Comparison of ENCODE assay signal across 8 mouse cellular contexts in genomic region chr2:127142577-127143157, GRCm38 (mm10). TPM values are rescaled to one million over a fixed set of nuclear protein-coding genes. Genes with fewer than 3 reads are reported as not detected.
DNase-seq lines count a peak whose midpoint lies in the region; ATAC-seq and TF ChIP-seq lines count a peak whose summit lies in the region.

No protein-coding gene starts in this region.

- H3K4me2 ChIP-seq in lung, postnatal 0 days (replicated peaks; ENCODE audit: low read depth, low read length) = peak overlapping the region; percentile 82
- H3K4me2 ChIP-seq in embryonic facial prominence, embryonic 14.5 days (ENCODE audit: low read depth, low read length) = peak overlapping the region; percentile 80
- H3K4me2 ChIP-seq in intestine, embryonic 14.5 days (ENCODE audit: low read length) = peak overlapping the region; percentile 61
- peak overlapping the region; percentile 98 for H3K4me2 ChIP-seq in midbrain, postnatal 0 days (ENCODE audit: low read depth, low read length, poor library complexity, severe bottlenecking)

- peak overlapping the region; percentile 56 for H3K4me3 ChIP-seq in lung, postnatal 0 days (ENCODE audit: low read depth, low read length)
- H3K4me3 ChIP-seq in embryonic facial prominence, embryonic 14.5 days (ENCODE audit: low read depth, low read length) = peak overlapping the region; percentile 64
- peak overlapping the region; percentile 67 for H3K4me3 ChIP-seq in intestine, embryonic 14.5 days (ENCODE audit: low read depth, low read length)
- H3K4me3 ChIP-seq in midbrain, postnatal 0 days (ENCODE audit: low read depth, low read length) = peak overlapping the region; percentile 58

- DNase-seq in lung, postnatal 0 days (ENCODE audit: low spot score) = no peak
- DNase-seq in lung, postnatal 14 days = no peak
- no peak for DNase-seq in embryonic facial prominence, embryonic 14.5 days (ENCODE audit: low spot score)
- DNase-seq in intestine, embryonic 14.5 days (ENCODE audit: low spot score) = no peak
- DNase-seq in midbrain, postnatal 0 days (ENCODE audit: low spot score) = no peak
- no peak for DNase-seq in gastrocnemius, postnatal 4 days (ENCODE audit: low spot score in 2 of 2)
- DNase-seq in left cerebral cortex, postnatal 36 days (ENCODE audit: low spot score in 2 of 2) = no peak
- no peak for DNase-seq in cerebellum, postnatal 25 days

- H3K9me3 ChIP-seq in lung, postnatal 0 days (ENCODE audit: low read length) = no peaks in the 10 kb centered on the region
- H3K9me3 ChIP-seq in embryonic facial prominence, embryonic 14.5 days (ENCODE audit: control insufficient read depth, low read length) = no peaks in the 10 kb centered on the region
- H3K9me3 ChIP-seq in intestine, embryonic 14.5 days (ENCODE audit: control insufficient read depth, low read length) = no peaks in the 10 kb centered on the region; the same call in 1 of the 2 replicates
- no peaks in the 10 kb centered on the region for H3K9me3 ChIP-seq in midbrain, postnatal 0 days (ENCODE audit: low read length)

- H3K4me1 ChIP-seq in lung, postnatal 0 days (ENCODE audit: insufficient read depth, low read depth, low read length) = peaks cover 6% of the 10 kb centered on the region; the same call in 1 of the 2 replicates
- peaks cover 16% of the 10 kb centered on the region for H3K4me1 ChIP-seq in embryonic facial prominence, embryonic 14.5 days (ENCODE audit: control insufficient read depth, insufficient read depth, low read length)
- peaks cover 12% of the 10 kb centered on the region for H3K4me1 ChIP-seq in intestine, embryonic 14.5 days (replicated peaks; ENCODE audit: control insufficient read depth, insufficient read depth, low read length)
- no peaks in the 10 kb centered on the region for H3K4me1 ChIP-seq in midbrain, postnatal 0 days (ENCODE audit: insufficient read depth, low read length)

- WGBS in lung, postnatal 0 days = 12% methylated on average over 6 of the region's 6 CpGs
- WGBS in embryonic facial prominence, embryonic 14.5 days = 12% methylated on average over 6 of the region's 6 CpGs
- 11% methylated on average over 6 of the region's 6 CpGs for WGBS in intestine, embryonic 14.5 days
- WGBS in midbrain, postnatal 0 days = 15% methylated on average over 6 of the region's 6 CpGs

- intact Hi-C loops in left cerebral cortex, postnatal 36 days (cut with DNase I) = no loop called here

- TF ChIP-seq CTCF in lung, postnatal 0 days (IDR thresholded peaks at IDR 0.05) = no peak
- TF ChIP-seq CTCF in midbrain, postnatal 0 days (IDR thresholded peaks at IDR 0.05) = no peak

- peaks cover 4% of the 10 kb centered on the region; the same call in 1 of the 2 replicates for H3K36me3 ChIP-seq in lung, postnatal 0 days (ENCODE audit: insufficient read depth, low read length)
- peaks cover 20% of the 10 kb centered on the region for H3K36me3 ChIP-seq in embryonic facial prominence, embryonic 14.5 days (ENCODE audit: control insufficient read depth, insufficient read depth, low read length)
- peaks cover 15% of the 10 kb centered on the region for H3K36me3 ChIP-seq in intestine, embryonic 14.5 days (ENCODE audit: control insufficient read depth, insufficient read depth, low read length)
- H3K36me3 ChIP-seq in midbrain, postnatal 0 days (ENCODE audit: insufficient read depth, low read length) = no peaks in the 10 kb centered on the region

- H3K27ac ChIP-seq in lung, postnatal 0 days (ENCODE audit: low read length) = no peak overlapping the region
- H3K27ac ChIP-seq in embryonic facial prominence, embryonic 14.5 days (replicated peaks; ENCODE audit: low read depth, low read length) = no peak overlapping the region
- H3K27ac ChIP-seq in intestine, embryonic 14.5 days (ENCODE audit: low read depth) = no peak overlapping the region
- no peak overlapping the region for H3K27ac ChIP-seq in midbrain, postnatal 0 days (ENCODE audit: low read depth, low read length)

- peak overlapping the region; percentile 55 for H3K9ac ChIP-seq in lung, postnatal 0 days (replicated peaks; ENCODE audit: low read depth)
- H3K9ac ChIP-seq in embryonic facial prominence, embryonic 14.5 days (ENCODE audit: low read depth, low read length) = peak overlapping the region; percentile 72
- peak overlapping the region; percentile 52 for H3K9ac ChIP-seq in intestine, embryonic 14.5 days (ENCODE audit: low read length)
- peak overlapping the region; percentile 70; the same call in 1 of the 2 replicates for H3K9ac ChIP-seq in midbrain, postnatal 0 days (replicated peaks; ENCODE audit: low read length, poor library complexity, severe bottlenecking)

- peak; percentile 1; the same call in 1 of the 2 replicates for ATAC-seq in lung, postnatal 0 days
- ATAC-seq in embryonic facial prominence, embryonic 14.5 days (ENCODE audit: low read depth) = no peak
- no peak for ATAC-seq in intestine, embryonic 14.5 days (replicated peaks; ENCODE audit: low FRiP score, low TSS enrichment, low read depth)
- ATAC-seq in midbrain, postnatal 0 days (ENCODE audit: low FRiP score) = no peak

- no peak for TF ChIP-seq EP300 in lung, postnatal 0 days (IDR thresholded peaks at IDR 0.05)

- H3K27me3 ChIP-seq in lung, postnatal 0 days (replicated peaks; ENCODE audit: insufficient read depth, low read length) = no peaks in the 10 kb centered on the region
- H3K27me3 ChIP-seq in embryonic facial prominence, embryonic 14.5 days (replicated peaks; ENCODE audit: control insufficient read depth, insufficient read depth, low read length) = no peaks in the 10 kb centered on the region
- H3K27me3 ChIP-seq in intestine, embryonic 14.5 days (replicated peaks; ENCODE audit: control insufficient read depth, insufficient read depth, low read length) = no peaks in the 10 kb centered on the region
- H3K27me3 ChIP-seq in midbrain, postnatal 0 days (ENCODE audit: insufficient read depth, low read length) = no peaks in the 10 kb centered on the region

RNA-seq across cellular contexts. Expression of gene Itpripl1, which starts 0.6 kb away (rescaled TPM):
- 21.5 and 24.5 TPM in 2 replicates for polyA plus RNA-seq in lung, postnatal 0 days (2015; fragmentation: Nextera tagmentation; extraction: Ambion mirVana)
- 16.7 and 19.0 TPM in 2 replicates for polyA plus RNA-seq in embryonic facial prominence, embryonic 14.5 days (2014; fragmentation: Nextera tagmentation; extraction: Ambion mirVana)
- 22.8 and 26.3 TPM in 2 replicates for polyA plus RNA-seq in intestine, embryonic 14.5 days (2014; fragmentation: Nextera tagmentation; extraction: Ambion mirVana)
- total RNA-seq in midbrain, postnatal 0 days (2014; rRNA removed) = 9.6 and 11.2 TPM in 2 replicates
- 7.0 and 7.6 TPM in 2 replicates for polyA plus RNA-seq in midbrain, postnatal 0 days (2015; fragmentation: Nextera tagmentation; extraction: Ambion mirVana)
- total RNA-seq in gastrocnemius, postnatal 4 days (2021) = 10 to 100 TPM; 11.1 to 11.2 TPM
- 1 to 10 TPM; 1.8 to 2.6 TPM for total RNA-seq in left cerebral cortex, postnatal 36 days (2021)

RNA-seq across cellular contexts. Expression of gene Ncaph, which starts 8.9 kb away (rescaled TPM):
- polyA plus RNA-seq in lung, postnatal 0 days (2015; fragmentation: Nextera tagmentation; extraction: Ambion mirVana) = 13.4 and 17.7 TPM in 2 replicates
- 60.4 and 68.2 TPM in 2 replicates for polyA plus RNA-seq in embryonic facial prominence, embryonic 14.5 days (2014; fragmentation: Nextera tagmentation; extraction: Ambion mirVana)
- 82.5 and 88.2 TPM in 2 replicates for polyA plus RNA-seq in intestine, embryonic 14.5 days (2014; fragmentation: Nextera tagmentation; extraction: Ambion mirVana)
- 4.0 and 6.6 TPM in 2 replicates for total RNA-seq in midbrain, postnatal 0 days (2014; rRNA removed)
- 6.3 and 6.7 TPM in 2 replicates for polyA plus RNA-seq in midbrain, postnatal 0 days (2015; fragmentation: Nextera tagmentation; extraction: Ambion mirVana)
- total RNA-seq in gastrocnemius, postnatal 4 days (2021) = 10 to 100 TPM; 22.3 to 24.0 TPM
- total RNA-seq in left cerebral cortex, postnatal 36 days (2021) = 1 to 10 TPM; 1.8 to 1.9 TPM
